Mouse (Mus musculus): ENCODE results near the gene Myg1. TPM values are rescaled to one million over a fixed set of nuclear protein-coding genes. Genes with fewer than 3 reads are reported as not detected.

Gene Myg1
- total and polyA plus RNA-seq, 3 experiments, result 19.0 to 27.8 (median 24.1) TPM

DNA sequence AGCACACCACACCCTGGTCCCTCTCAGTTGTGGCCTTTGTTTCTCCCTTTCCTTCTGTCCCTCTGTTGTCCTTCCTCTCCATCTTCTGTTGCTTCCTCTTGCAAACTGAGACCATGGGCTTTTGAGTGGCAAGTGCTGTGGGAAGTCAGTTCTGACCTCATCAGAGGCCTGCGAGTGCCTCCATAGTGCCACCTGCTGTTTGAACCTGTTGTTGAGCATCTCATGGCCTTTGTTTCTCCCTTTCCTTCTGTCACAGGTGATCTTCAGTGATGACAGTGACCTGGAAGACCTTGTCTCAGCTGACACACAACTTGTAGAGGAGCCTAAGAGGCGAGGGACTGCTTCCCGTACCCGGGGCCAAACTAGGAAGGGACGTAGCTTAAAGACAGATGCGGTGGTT lies 15.2 kb upstream of the Myg1 start:
- H3K36me3 ChIP-seq (ENCODE audit: control insufficient read depth, insufficient read depth, low read length), result no peaks in the 10 kb centered on the region
- no peaks in the 10 kb centered on the region for H3K27me3 ChIP-seq (ENCODE audit: control insufficient read depth, insufficient read depth, low read length)
- H3K27ac ChIP-seq, result peak overlapping the region; percentile 55; the same call in 1 of the 2 replicates
- peak; percentile 85 for TF ChIP-seq EP300 (IDR thresholded peaks at IDR 0.05; ENCODE audit: insufficient read depth, low read depth, low read length)
- peak; percentile 92 for TF ChIP-seq CTCF (IDR thresholded peaks at IDR 0.05)
- no peak for TF ChIP-seq POLR2A (IDR thresholded peaks at IDR 0.05; ENCODE audit: insufficient read depth, low read depth, low read length)
- WGBS, result 86% methylated on average over 6 of the region's 6 CpGs
- intact Hi-C loops (cut with DNase I), result loop anchor here (1.0 to 5.0 kb wide), 3 partner anchors 29 to 139 kb away; no protein-coding TSS in a partner anchor
- no peaks in the 10 kb centered on the region for H3K79me2 ChIP-seq (replicated peaks; ENCODE audit: control insufficient read depth, insufficient read depth, low read length)
- H3K4me3 ChIP-seq, result no peak overlapping the region
- peaks cover 2% of the 10 kb centered on the region; the same call in 1 of the 2 replicates for H3K4me1 ChIP-seq (ENCODE audit: control insufficient read depth, insufficient read depth, low read length)
- peak; percentile 72 to 73 for DNase-seq
- H3K9ac ChIP-seq (ENCODE audit: low read depth, low read length), result no peak overlapping the region

GRCm38 (mm10) chr15:102324654-102325473 lies 6.6 kb upstream of the Myg1 start:
- H3K79me2 ChIP-seq (replicated peaks; ENCODE audit: control insufficient read depth, insufficient read depth, low read length), result no peaks in the 10 kb centered on the region
- peak overlapping the region; percentile 51 for H3K4me3 ChIP-seq
- WGBS, result 78% methylated on average over 12 of the region's 12 CpGs
- no peak for TF ChIP-seq POLR2A (IDR thresholded peaks at IDR 0.05; ENCODE audit: insufficient read depth, low read depth, low read length)
- peak; percentile 38 for TF ChIP-seq CTCF (IDR thresholded peaks at IDR 0.05)
- no peak for TF ChIP-seq EP300 (IDR thresholded peaks at IDR 0.05; ENCODE audit: insufficient read depth, low read depth, low read length)
- peaks cover 2% of the 10 kb centered on the region for H3K4me1 ChIP-seq (ENCODE audit: control insufficient read depth, insufficient read depth, low read length)
- H3K27me3 ChIP-seq (ENCODE audit: control insufficient read depth, insufficient read depth, low read length), result no peaks in the 10 kb centered on the region
- DNase-seq, result peak in 1 of 2 experiments; percentile 21
- H3K36me3 ChIP-seq (ENCODE audit: control insufficient read depth, insufficient read depth, low read length), result no peaks in the 10 kb centered on the region
- H3K27ac ChIP-seq, result peak overlapping the region; percentile 62
- no peak overlapping the region for H3K9ac ChIP-seq (ENCODE audit: low read depth, low read length)
- intact Hi-C loops (cut with DNase I), result no loop called here

DNA sequence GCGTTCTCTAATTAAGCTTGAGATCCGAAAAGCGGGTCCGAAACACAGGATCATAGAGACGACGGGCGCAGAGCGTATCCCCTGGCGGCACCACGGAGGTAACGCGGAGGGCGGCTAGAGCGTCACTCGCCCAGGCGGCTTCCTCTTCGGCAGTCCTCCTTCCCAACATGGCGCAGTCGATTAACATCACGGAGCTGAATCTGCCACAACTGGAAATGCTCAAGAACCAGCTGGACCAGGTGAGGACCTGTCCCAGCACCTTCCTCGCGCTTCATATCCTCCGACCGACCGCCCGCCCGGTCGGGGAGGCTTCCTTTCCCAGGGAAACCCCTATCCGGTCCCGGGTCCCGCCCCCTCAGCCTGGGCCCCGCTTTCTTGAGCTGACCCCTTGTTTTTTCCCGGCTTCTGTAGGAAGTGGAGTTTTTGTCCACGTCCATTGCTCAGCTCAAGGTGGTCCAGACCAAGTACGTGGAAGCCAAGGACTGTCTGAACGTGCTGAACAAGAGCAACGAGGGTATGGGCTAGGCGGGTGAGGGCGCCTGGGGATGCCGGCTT lies 5.4 kb upstream of the Myg1 start, which contains the start of gene Pfdn5:
Gene Pfdn5 (plus strand): TSS at position 95 of the 555 bp plus-strand sequence.
- Histone ChIP-seq H3K27ac (peak within 1 kb of the TSS; percentile 90), H3K4me1 (ENCODE audit: control insufficient read depth, insufficient read depth, low read length) (peaks cover 3% of the 10 kb centered on the region), H3K4me3 (peak within 1 kb of the TSS; percentile 70), H3K9ac (ENCODE audit: low read depth, low read length) (peak within 1 kb of the TSS; percentile 93), H3K27me3 (ENCODE audit: control insufficient read depth, insufficient read depth, low read length) (no peaks in the 10 kb centered on the region), H3K79me2 (replicated peaks; ENCODE audit: control insufficient read depth, insufficient read depth, low read length) (no peaks in the 10 kb centered on the region), H3K36me3 (ENCODE audit: control insufficient read depth, insufficient read depth, low read length) (no peaks in the 10 kb centered on the region)
- intact Hi-C loops (cut with DNase I), result no loop called here
- WGBS, result under 1% methylated on average over 40 of the region's 40 CpGs
- TF ChIP-seq EP300 (IDR thresholded peaks at IDR 0.05; ENCODE audit: insufficient read depth, low read depth, low read length) (0 out of 2 replicates have a peak, but pooled peaks have one; percentile 41), CTCF (IDR thresholded peaks at IDR 0.05) (peak; percentile 74), POLR2A (IDR thresholded peaks at IDR 0.05; ENCODE audit: insufficient read depth, low read depth, low read length) (peak; percentile 67)
- peak; percentile 90 to 91 for DNase-seq

GRCm38 (mm10) chr15:102326892-102327291 lies 4.6 kb upstream of the Myg1 start:
- DNase-seq, result no peak
- Histone ChIP-seq H3K27me3 (ENCODE audit: control insufficient read depth, insufficient read depth, low read length) (no peaks in the 10 kb centered on the region), H3K9ac (ENCODE audit: low read depth, low read length) (peak overlapping the region; percentile 93; the same call in 1 of the 2 replicates), H3K4me3 (peak overlapping the region; percentile 70), H3K27ac (no peak overlapping the region), H3K4me1 (ENCODE audit: control insufficient read depth, insufficient read depth, low read length) (peaks cover 5% of the 10 kb centered on the region), H3K79me2 (replicated peaks; ENCODE audit: control insufficient read depth, insufficient read depth, low read length) (no peaks in the 10 kb centered on the region), H3K36me3 (ENCODE audit: control insufficient read depth, insufficient read depth, low read length) (no peaks in the 10 kb centered on the region)
- TF ChIP-seq EP300 (IDR thresholded peaks at IDR 0.05; ENCODE audit: insufficient read depth, low read depth, low read length), result no peak
- no peak for TF ChIP-seq POLR2A (IDR thresholded peaks at IDR 0.05; ENCODE audit: insufficient read depth, low read depth, low read length)
- TF ChIP-seq CTCF (IDR thresholded peaks at IDR 0.05), result no peak
- intact Hi-C loops (cut with DNase I), result no loop called here
- 32% methylated on average over 8 of the region's 8 CpGs for WGBS

DNA sequence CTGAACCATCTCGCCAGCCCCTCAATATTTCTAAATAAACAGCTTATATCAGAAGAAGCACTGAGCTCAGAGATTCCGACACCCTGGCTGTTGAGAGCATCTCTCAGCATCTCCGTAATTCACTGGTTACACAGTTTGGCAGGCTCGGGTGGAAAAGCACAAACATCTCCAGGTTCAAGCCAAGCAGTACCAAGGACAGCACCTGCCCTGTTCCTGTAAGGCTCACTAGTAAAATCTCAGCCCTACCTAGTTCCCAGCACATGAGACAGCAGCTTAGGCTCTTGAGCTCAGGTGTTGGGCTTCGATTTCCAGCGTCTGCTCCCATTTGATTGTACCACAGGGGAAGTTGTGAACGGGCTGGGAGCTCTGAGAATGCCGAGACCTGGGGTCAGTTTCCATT lies 3.7 kb downstream of the Myg1 start:
- WGBS, result 82% methylated on average over 8 of the region's 8 CpGs
- TF ChIP-seq EP300 (IDR thresholded peaks at IDR 0.05; ENCODE audit: insufficient read depth, low read depth, low read length) (no peak), CTCF (IDR thresholded peaks at IDR 0.05) (no peak), POLR2A (IDR thresholded peaks at IDR 0.05; ENCODE audit: insufficient read depth, low read depth, low read length) (no peak)
- H3K79me2 ChIP-seq (replicated peaks; ENCODE audit: control insufficient read depth, insufficient read depth, low read length), result no peaks in the 10 kb centered on the region
- no peak overlapping the region for H3K4me3 ChIP-seq
- DNase-seq, result no peak
- H3K36me3 ChIP-seq (ENCODE audit: control insufficient read depth, insufficient read depth, low read length), result no peaks in the 10 kb centered on the region
- H3K4me1 ChIP-seq (ENCODE audit: control insufficient read depth, insufficient read depth, low read length), result peaks cover 10% of the 10 kb centered on the region
- H3K27ac ChIP-seq, result no peak overlapping the region
- intact Hi-C loops (cut with DNase I), result no loop called here
- no peaks in the 10 kb centered on the region for H3K27me3 ChIP-seq (ENCODE audit: control insufficient read depth, insufficient read depth, low read length)
- H3K9ac ChIP-seq (ENCODE audit: low read depth, low read length), result no peak overlapping the region

Data from heart, adult 2 months (tissue).